Mouse (Mus musculus) right cerebral cortex, postnatal 36 days (tissue): ENCODE data around the gene Fcgr1.
"Not testable (repeated sequence)": the region's sequence is repeated elsewhere in the genome, so short reads cannot be mapped to it uniquely, and the experiment has no call there.

Experiments used
- DNase-seq, 2 experiments: peaks; one replicate each; pipeline ENCODE4 v3.0.0; 2022; ENCODE audit warnings: low spot score in 2 of 2, mixed read lengths in 1 of 2

Fcgr1 gene

GRCm38 (mm10) chr3:96273591-96274465 lies 19.9 kb downstream of the Fcgr1 start:
- DNase-seq = no peak

GRCm38 (mm10) chr3:96269511-96270474 lies 24.0 kb downstream of the Fcgr1 start, which contains the start of gene Hist2h2bb:
Hist2h2bb (plus strand) TSS chr3:96269752.
- peak; percentile 93 to 97 for DNase-seq

- not testable (repeated sequence) for DNase-seq
Observed at GRCm38 (mm10) chr3:96268776-96269378, 24.9 kb downstream of the Fcgr1 start.

GRCm38 (mm10) chr3:96268051-96268775 lies 25.6 kb downstream of the Fcgr1 start, which contains the start of gene Hist2h3b:
Hist2h3b (plus strand) TSS chr3:96268654.
- peak; percentile 80 to 85 for DNase-seq

- no peak for DNase-seq
Observed at GRCm38 (mm10) chr3:96267541-96267940, 26.2 kb downstream of the Fcgr1 start.

- no peak for DNase-seq
Observed at GRCm38 (mm10) chr3:96266132-96266710, 27.5 kb downstream of the Fcgr1 start.

GRCm38 (mm10) chr3:96264404-96264949 lies 29.3 kb downstream of the Fcgr1 start:
- DNase-seq = no peak

GRCm38 (mm10) chr3:96263558-96264403 lies 30.0 kb downstream of the Fcgr1 start:
- no peak for DNase-seq

GRCm38 (mm10) chr3:96262979-96263550 lies 30.7 kb downstream of the Fcgr1 start, which contains the start of gene Hist2h4:
Hist2h4 (minus strand) TSS chr3:96263311.
- peak; percentile 96 for DNase-seq

- peak; percentile 79 to 89 for DNase-seq
Observed at GRCm38 (mm10) chr3:96262216-96262875, 31.4 kb downstream of the Fcgr1 start.

- no peak for DNase-seq
Observed at GRCm38 (mm10) chr3:96261623-96262022, 32.1 kb downstream of the Fcgr1 start.

- DNase-seq = no peak
Observed at GRCm38 (mm10) chr3:96260220-96260619, 33.5 kb downstream of the Fcgr1 start.

GRCm38 (mm10) chr3:96257190-96257589 lies 36.6 kb downstream of the Fcgr1 start:
- DNase-seq = no peak

GRCm38 (mm10) chr3:96255926-96256593 lies 37.7 kb downstream of the Fcgr1 start:
- DNase-seq = no peak

GRCm38 (mm10) chr3:96254683-96255355 lies 39.0 kb downstream of the Fcgr1 start:
- no peak for DNase-seq

GRCm38 (mm10) chr3:96251787-96252186 lies 42.0 kb downstream of the Fcgr1 start:
- no peak for DNase-seq

- DNase-seq = no peak
Observed at GRCm38 (mm10) chr3:96250890-96251289, 42.9 kb downstream of the Fcgr1 start.
